Mouse (Mus musculus) Muller cell, postnatal 12 days (primary cell): Measurements from ENCODE around the gene Zfp599.

Source experiments
- DNase-seq: peaks from one replicate; pipeline ENCODE4 v3.0.0-alpha.2; 2015; ENCODE audit errors: inconsistent ontology term

Zfp599 gene

GRCm38 (mm10) chr9:22224536-22225503, 34.9 kb downstream of the Zfp599 start:
- DNase-seq, result no peak

DNA sequence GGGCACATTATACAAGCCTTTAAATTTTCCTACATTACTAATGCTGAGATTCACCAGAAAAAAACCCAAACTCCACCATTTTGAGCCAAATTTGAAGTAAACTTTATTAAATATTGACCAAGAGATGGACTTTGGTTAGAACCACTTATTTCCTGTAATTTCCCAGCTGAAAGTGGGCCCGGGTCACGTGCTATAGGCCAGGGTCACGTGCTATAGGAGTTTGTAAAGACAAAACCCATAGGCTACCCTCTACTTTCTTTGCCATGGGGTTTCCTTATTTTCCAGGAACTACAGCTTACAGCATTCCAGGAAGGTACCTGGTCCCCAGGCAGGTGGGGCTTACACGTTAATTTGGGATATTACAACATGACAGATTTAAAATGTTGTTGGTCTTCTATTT, 35.6 kb downstream of the Zfp599 start:
- no peak for DNase-seq

DNA sequence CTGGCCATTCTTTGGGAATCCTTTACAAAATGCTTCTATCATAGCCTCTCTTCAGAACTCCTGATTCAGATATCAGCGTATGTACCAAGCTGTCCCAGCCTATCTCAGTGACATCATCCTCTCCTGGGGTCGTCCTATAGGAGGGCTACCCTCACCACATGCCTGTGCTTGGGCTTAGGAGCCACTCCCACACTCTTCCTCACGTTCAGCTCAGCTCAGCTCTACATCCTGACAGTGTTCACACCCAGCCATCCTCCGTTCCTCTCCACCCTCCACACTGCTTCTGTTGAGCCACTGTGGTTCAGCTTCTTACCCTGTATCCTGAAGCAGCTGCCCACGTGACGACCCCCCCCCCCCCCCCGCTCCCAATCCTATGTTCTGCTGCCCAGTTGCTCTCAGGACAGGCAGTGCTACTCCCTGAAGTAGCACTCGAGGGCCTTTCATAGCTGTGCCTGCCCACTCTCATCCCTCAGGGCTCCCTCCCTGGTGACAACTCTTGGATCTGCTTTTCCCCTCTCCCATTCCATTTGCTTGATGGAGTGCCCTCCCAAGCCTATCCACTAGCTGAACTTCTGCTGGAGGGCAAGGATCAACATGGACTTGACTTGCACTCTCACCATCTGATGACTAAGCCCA, 41.7 kb downstream of the Zfp599 start:
- DNase-seq, result no peak

GRCm38 (mm10) chr9:22216705-22217104, 43.0 kb downstream of the Zfp599 start:
- DNase-seq, result no peak

DNA sequence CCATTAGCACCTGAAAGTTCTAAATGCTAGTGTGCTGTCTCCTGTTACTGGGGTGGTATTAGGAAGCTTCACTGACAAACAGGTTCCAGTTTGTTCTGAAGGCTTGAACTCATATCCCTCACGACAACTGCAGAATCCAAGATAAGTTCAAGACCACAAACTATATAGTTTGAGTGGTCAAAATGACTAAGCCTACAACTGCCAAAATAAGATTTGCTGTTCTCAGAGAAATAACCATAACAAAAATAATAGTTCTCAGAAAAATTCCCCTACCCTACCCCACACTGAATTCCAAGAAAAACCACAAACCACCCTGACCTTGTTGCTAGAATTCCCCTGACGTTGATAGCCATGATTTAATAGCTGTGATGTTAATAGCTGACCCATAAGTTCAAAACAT, 45.1 kb downstream of the Zfp599 start:
- no peak for DNase-seq

DNA sequence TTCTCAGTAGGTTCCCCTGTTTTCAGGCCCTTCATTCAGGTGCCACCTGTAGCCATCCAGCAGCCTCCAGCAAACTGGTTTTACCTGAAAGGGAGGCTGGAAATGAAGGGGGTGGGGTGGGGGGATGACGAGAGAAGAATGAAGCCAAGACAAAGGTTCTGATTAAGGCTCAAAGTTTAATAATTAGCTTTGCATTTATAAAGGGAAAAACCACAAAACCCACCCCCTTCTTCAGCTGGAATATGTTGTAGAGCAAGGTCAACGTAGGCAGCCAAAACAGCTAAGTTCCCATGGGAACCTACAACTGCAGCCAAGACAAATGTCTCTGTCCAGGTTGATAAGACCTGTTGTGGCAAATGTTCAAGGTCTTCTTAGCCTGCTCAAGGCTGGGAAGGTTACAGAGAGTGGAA, 45.9 kb downstream of the Zfp599 start:
- DNase-seq, result no peak
